Mouse (Mus musculus) thymus, adult 18-20 months (tissue): ENCODE results near the gene Naxd.
A peak's percentile ranks its signal among the peaks of the same experiment; 100 is the strongest.
"Not testable (repeated sequence)": the region's sequence is repeated elsewhere in the genome, so short reads cannot be mapped to it uniquely, and the experiment has no call there.

ENCODE experiments used
- DNase-seq, 2 experiments: peaks; one replicate each; pipeline ENCODE4 v3.0.0; 2022; ENCODE audit warnings: mixed read lengths in 2 of 2

Naxd gene

DNA sequence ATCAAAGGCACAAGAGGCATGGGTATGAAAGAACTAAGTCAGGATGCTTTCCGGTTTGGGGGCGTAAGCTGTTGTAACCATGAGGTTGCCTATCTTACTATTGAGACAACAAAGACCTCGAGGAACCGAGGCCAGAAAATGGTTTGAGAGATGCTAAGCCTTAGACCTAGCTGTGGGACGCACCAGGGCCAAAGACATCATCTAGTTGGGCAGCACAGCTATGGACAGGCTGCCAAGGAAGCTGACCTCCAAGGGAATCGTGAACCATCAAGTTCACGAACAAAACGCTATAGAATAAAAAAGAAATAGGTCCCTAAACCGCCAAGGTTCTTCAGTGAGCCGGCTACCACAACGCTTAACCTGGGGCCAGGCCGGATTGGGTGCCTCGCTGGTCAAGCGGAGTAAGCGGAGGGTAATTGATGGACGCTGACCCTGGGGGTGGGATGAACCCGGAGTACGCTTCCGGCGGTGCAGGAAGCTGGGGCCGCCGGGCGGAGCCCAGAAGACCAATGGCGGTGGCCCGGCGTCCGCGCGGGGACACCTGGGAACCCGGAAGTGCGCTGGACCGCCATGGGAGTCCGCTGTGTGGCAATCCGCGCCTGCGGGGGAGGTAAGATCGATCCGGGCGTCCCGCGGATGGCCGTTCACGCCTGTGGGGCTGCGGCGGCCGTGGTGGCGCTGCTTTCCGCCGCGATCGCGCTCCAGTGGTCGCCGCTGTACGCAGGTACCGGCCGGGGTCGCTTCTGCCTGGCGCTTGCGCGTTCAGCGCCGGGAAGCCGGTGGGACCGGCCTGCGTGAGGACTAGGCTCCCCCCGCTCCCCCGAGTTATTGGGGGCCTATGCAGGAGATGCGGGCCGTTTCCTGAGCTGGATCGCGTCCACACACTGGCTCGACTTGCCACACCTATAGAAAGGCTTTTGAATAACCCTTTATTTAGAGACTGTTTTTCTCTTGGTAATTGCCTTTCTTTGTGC, at the start of gene Naxd:
TSS of gene Naxd (plus strand) at position 490 of the 974 bp plus-strand sequence.
- DNase-seq, result peak; percentile 80 to 83

DNA sequence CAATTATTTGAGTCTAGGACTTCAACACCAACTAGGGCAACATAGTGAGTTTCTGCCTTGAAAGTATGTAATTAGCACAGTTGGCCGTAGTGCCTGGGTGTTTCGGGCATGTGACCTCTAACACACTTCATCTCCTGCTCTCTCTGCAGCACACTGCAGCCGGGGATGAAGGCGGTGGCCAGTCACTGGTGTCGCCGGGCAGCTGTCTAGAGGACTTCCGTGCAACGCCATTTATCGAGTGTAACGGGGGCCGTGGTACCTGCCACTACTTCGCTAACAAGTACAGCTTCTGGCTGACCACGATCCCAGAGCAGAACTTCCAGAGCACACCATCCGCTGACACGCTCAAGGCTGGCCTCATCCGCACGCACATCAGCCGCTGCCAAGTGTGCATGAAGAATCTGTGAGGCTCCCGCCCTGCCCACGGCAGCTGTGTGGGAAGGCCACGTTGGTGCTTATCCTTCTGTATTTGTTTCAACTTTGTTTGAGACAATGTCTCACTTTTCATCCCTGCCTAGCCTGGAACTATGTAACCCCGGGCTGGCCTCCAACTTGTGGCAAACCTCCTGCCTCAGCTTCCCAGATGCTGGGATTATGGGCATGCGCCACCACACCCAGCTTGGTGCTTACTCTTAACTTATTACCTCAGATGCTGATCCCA, 49.3 kb upstream of the Naxd start:
- DNase-seq, result no peak

DNA sequence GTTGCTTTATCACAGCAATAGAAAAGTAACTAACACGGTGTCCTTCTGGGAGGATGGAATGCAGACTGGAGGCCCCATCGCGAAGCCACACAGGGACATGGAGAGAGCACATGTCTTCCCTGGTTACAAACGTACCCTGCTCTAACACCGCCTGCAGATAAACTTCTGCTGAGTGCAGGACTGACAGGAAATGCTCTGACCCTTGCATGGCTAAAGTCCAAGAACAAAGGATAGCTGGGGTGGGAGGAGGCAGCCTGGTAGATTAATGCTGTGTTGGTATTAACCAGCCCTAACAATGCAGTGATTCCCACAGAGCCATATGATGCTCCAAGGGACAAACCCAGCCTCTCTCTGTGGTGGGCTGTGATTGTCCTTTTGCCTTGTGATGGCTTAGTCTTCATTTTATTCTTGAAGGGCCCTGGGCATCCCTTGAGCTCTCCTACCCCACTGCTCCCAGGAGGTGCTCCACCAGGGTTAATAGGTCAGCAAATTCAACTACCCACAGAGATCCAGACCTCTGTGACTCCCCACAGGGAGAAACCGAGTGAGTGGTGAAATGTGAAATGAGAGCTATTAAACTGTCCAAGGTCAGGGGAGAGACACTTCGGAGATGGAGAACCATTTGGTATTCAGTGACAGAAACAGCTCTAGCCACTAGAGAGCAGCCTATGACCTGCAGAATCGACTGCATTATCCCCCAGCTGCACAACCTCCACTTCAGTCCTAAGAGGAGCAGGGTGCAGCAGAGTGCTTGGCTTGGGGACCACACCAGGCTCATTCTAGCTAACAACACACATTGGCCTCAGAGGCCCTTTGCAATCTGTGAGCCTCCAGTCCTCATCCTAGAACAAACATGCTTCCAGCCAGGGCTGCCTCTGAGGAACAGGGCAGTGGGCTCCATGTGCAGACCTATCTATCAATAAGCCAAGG, 46.9 kb upstream of the Naxd start:
- DNase-seq, result no peak

DNA sequence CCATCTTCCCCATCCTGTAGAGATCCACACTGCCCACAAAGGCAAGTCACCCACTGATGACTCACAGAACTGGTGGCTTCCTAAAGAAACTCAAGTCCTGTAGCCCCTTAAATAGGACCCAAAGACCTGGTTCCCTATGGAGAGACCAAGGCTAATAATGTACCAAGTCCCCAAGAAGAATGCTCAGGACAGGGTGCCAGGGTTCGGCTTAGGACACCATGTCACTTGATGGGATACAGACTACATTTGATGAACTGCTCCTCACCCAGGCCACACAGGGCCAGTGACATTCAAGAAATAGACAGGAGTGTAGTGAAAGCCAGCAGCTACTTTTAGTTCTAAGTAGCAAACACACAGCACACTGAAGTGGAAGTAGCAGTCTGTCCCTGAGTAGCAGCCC, 45.2 kb upstream of the Naxd start:
- DNase-seq, result no peak

DNA sequence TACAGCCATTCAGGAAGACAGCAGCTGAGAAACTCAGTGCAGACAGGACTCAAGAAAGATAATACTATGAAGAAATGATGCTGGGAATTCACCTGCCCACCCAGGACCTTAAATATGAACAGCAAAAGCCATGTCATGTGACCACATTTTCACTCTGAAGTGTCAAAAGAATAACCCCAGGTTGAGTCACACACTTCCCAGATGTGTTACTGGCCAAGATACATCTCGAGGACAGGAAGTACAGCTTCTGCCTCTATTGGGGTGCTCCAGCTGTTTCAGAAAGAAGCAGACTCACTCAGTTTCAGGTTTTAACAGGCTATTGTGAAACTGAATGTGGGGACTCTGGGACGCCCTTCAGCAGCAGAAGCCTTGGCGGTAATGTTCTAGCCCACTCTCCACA, 44.7 kb upstream of the Naxd start:
- no peak for DNase-seq

DNA sequence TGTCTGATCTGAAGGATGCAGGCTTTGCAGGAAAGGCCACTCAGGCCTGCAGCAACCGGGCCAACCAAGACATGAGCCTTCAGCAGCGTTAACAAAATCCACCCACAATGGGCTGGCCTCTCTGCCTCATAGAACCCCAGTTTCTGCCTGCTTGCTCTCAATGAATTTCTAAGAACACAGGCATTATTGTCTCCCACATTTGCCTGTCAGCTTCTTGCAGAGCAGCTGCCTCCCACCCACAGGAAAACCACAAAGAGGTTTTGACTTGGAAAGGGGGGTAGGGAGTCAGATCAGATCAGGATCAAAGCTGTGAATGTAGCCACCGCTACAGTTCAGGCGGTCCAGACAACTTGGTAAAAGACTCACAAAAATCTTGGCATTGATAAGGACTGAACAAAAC, 44.3 kb upstream of the Naxd start:
- no peak for DNase-seq

DNA sequence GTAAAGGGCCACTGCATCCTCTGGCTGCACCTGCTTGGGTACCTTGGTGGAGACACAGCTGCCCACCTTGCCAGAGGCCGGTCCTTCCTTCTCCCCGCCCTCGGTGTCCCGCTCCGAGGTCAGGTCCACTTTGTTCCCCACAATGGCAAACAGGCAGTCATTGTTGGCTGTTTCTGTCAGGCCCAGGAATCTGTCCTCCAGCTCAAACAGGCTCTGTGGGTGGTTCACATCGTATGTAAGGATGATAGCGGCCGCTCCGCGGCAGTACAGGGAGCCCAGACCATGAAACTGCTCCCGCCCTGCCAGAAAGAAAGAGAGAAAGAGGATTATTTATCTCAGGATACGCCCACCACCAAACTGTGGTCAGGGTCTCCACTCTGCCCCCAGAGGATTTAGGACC, 43.1 kb upstream of the Naxd start:
- no peak for DNase-seq

DNA sequence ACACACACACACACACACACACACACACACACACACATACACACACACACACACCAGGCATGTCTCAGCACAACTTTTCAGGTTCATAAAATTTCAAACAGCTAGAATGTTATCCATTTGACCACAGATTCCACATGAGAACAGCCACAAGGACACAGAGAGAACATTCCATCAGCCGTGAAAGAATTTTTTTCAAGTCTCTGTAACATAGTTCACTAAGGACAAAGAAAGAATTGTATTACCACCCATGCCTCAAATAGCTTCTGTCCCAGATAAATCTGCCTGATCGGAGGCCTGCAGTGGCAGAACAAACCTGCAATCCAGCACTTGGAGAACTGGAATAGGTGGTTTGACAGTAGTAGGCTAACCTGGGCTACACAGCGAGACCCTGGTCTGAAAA, 40.0 kb upstream of the Naxd start:
- no peak for DNase-seq

DNA sequence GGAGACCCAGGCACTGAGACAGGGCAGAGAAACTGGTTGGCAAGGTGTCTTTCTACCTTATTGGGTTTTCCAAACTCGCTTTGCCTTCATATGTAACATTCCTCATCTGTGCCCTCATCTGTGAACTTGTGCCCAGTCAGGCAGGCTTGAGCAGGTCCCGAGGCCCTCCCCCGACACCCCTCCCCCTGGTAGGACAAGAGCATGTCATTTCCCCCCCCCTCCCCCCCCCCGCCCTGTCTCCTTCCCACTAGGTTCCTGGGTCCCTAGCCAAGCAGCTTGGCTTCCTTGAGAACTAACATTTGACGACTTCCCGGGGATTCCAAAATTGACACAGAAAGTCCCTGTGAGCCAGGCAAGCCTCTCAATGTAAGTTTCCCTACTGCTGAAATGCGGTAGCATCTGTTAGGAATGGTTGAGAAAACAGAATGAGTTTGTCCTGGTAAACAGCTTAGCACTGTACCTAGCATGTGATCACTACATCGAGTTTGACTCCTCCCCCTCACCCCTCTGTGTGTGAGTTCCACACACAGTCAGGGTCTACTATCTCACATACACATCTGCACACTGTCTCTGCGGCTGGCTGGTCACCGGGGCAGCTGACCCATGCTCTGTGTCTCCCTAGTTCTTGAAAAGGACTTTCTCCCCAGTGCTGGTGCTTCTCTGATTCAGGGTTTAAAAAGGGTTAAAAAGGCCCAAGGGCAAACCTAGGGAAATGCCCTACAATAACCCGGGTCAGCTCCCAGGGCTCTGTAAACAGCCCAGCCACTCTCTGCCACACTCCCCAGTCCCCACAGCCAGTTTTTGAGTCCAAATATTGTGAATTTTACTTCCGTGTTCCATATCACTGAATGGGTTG, 39.1 kb upstream of the Naxd start:
- DNase-seq, result no peak

DNA sequence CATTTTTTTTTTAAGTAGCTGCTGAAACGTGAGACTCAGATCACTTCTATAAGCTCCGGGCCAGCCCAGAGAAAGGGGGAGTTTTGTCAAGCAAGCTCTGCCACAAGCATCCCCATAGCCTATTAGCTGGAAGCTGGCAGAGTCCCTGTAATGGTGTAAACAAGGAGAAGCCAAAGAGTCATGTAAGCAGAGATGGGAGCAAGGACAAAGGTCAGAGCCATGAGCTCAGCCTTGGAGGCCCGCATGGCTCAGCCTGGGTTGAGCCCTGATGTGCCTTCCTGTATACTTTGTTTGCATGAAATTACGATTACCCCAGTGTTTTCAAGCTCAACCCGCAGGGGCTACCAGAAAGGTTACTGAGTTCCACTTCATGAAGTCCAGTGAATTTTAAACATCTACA, 38.3 kb upstream of the Naxd start:
- no peak for DNase-seq

DNA sequence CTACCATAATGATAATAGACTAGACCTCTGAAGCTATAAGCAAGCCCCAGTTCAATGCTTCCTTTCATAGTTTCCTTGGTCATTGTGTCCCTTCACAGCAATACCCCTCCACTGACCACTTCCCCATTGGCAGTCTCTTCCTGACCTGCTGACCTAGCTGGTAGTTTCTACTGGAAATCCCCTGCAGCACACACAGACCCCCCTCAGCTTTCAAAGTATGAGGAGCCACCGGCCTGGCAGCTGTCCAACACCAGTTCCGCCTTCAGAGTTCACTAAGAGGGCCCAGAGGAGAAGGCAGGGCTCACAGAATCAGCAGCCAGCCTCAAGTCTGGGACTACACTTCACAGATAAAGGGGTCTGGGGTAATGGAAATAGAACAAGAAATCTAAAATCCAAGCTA, 36.4 kb upstream of the Naxd start:
- DNase-seq, result no peak

DNA sequence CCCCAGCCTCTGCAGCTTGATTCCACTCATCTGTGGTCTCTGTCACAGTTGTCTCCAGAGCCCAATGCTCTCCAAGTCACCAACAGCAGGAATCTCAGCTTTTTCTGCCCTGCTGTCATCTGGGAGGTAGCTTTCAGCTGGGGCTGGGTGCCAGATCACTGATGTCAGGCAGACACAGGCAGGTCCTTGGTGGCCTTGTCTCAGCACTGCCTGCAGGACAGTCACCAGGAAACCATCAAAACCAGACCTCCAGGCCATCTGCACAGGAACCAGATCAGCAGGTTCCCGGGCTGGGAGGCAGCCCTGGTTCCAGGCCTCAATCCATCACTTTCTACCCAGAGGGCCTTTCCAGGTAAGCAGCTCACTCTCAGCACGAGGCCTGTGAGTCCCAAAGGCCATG, 35.5 kb upstream of the Naxd start:
- DNase-seq, result no peak

DNA sequence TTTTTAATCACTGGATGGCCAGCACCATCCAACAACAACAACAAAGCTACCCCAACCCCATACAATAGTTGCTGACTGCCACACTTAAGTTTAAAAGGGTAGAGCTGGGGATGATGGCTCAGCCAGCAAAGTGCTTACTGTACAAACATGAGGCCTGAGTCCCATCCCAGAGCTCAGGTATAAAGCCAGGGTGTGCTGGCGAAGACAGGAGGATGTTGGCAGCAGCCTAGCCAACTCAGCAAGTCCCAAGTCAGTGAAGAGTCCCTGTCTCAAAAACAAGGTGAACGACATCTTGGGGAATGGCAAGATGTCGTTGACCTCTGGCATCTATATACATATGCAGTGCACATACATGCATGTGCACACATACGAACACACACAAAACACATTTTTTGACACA, 34.7 kb upstream of the Naxd start:
- DNase-seq, result no peak

DNA sequence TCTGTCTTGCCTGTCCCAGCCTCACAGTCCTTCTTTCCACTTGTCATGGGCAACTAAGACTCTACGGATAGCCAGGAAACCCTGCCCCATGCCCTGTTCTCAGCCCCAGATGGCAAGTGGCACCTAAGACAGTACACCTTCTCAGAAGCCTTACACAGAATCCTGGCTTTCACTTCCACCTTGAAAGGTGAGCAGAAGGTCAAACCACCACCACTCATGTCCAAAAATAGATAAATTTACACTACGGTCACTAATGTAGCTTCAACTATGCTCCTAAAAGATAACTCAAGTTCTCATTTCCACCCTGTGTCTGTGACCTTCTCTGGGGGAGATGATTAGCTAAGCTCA, 33.8 kb upstream of the Naxd start:
- no peak for DNase-seq

DNA sequence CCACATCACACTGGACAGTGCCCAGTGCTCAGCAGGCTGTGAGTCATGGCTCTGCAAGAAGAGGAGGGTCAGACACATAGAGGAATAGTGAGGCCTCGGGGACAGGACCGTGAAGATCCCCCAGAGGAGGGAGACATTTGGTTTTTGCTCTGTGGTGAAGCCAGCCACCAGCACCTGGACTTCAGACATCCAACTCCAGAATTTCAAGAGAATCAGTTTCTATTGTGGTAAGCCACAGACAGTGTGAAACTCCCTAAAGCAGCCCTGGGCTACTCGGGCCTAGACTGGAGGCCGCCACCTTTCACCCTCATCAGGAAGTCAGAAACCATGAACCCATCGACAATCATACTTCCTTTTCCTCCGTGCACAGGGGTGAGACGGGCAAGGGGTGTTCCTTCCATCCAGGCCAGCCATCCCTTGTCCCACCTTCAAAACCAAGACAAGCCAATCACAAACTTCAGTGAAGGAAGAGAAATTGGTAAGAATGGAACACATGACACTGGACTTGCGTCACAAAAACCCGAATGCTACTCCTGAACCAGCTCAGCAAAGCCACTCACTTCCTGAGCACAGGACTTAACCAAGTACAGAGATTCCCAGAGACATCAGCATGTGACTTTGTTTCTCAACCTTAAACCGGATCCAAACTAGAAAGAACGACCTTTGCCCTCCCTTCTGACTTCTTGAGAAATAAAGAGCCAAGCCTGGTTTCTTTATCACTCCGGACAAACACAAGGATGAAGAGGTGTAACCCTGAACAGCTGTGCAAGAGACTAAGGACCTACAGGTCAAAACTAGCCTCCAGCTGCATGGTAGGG, 33.2 kb upstream of the Naxd start:
- DNase-seq, result no peak

DNA sequence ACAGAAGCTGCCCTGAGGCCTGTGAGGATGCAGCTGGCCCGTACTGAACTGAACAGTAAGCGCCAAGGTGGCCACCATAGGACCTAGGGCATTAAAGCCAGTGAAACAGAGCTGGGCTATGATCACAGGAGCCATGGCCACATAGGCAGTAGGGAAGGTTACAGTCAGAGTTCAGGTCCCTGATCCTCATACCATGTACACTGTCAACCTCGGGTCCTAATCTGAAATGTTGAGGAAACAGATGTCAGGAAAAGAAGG, 32.7 kb upstream of the Naxd start:
- no peak for DNase-seq

DNA sequence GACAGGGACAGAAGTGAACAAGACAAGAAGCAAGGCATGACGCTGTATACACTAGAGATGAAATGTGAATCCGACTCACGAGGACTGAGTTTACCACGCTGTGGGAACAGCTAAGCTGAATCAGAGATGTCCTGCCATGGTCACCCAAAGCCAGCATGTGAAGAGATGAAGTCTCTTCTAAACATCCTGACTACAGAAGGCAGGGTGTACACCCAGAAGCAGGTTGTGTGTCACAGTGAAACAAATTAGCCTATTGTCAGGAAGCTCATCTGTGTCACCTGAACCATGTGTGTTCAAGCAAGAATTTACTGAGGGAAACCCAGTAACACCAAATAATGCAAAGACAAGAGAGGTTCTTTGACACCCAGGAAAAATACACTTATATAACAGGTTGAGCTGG, 31.7 kb upstream of the Naxd start:
- DNase-seq, result no peak

DNA sequence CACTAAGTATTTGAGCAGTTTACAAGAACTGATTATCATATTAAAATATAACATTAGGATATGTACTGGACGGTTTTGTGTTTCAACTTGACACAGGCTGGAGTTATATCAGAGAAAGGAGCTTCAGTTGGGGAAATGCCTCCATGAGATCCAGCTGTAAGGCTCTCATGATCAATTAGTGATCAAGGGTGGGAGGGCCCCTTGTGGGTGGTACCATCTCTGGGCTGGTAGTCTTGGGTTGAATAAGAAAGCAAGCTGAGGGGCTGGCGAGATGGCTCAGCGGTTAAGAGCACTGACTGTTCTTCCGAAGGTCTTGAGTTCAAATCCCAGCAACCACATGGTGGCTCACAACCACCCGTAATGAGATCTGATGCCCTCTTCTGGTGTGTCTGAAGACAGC, 30.8 kb upstream of the Naxd start:
- DNase-seq, result not testable (repeated sequence)

DNA sequence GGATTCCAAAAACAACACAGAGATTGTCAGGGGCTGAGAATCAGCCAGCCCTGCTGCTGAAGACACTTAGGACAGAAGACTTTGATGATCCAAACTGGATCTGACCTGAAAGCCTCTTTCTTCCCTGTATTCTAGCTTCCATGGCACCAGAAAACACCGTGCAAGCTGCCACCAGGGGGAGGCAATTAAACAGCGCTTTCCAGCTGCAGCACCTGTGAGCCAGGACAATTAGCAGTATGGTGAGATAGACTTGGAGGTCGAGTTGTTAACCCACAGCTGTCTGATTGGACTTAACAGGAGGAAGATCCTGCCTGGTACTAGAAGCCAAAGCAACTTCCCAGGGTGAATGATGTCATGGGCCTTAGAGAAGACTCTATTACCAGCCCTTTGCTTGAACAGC, 28.2 kb upstream of the Naxd start:
- DNase-seq, result no peak

DNA sequence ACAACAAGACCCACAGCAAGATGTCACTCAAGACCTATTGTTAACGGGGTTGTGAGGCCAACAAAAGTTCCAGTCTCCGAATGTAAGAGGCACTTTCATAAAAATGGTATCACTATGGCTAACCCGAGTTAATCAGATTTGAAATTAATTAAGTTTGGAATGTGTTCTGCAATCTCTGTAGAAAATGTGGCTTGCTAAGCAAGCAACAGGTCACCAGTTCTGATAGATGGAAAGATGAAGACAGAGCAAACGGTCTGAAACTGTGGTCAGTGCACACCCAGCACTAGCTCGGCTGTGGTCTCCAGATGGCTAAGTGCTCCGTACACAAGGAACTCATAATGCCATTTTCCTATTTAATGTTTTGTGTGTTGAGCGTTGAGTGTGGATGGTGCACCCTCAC, 26.6 kb upstream of the Naxd start:
- no peak for DNase-seq

DNA sequence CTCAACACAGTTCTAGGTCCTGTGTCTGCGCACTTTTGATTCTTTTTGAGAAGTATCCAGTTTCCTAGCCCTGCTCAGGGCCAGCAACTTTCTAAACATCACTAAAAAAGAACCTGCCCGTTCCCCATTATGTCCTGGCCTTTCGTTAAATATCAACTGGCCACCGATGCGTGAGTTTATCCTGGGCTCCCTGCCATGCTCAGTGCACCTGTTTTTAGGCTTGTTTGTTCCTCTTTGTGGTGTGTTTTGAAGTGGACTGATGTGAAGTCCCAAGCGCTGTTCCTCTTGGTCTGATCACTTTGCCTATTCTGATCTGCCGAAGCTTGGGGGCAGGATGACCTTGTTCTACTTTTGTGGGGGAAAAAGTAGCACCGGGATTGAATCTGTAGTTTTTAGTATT, 26.0 kb upstream of the Naxd start:
- no peak for DNase-seq

DNA sequence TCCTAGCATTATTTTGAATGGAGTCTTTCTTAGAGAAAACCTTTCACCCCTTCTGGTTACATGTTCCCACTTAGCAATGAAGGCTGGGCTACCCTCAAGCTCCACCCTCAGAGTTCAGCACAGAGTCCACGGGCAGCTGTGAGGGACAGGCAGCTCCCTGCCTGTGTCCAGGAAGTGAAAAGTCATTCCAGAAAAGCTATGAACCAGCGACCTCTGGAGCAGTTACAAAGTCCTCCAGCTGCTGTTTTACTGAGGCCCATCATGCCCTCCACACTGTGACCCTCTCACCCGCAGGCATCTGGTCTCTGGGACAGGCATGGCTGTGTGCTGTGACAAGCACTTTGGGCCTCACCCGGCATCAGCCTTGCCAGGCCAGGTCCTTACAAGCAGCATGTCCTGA, 24.2 kb upstream of the Naxd start:
- DNase-seq, result no peak
